Mouse (Mus musculus): ENCODE measurements around the gene Cntfr.
A peak's percentile ranks its signal among the peaks of the same experiment; 100 is the strongest.

Gene Cntfr

GRCm38 (mm10) chr4:41648157-41648556 is 48.7 kb downstream of the Cntfr start:
- DNase-seq (ENCODE audit: low spot score), result no peak

GRCm38 (mm10) chr4:41645488-41645887 is 51.4 kb downstream of the Cntfr start:
- DNase-seq (ENCODE audit: low spot score), result no peak

- DNase-seq (ENCODE audit: low spot score), result no peak
Observed at GRCm38 (mm10) chr4:41641199-41641822, 55.6 kb downstream of the Cntfr start.

GRCm38 (mm10) chr4:41639913-41640507 is 56.9 kb downstream of the Cntfr start, which contains the start of gene Enho:
Enho (minus strand) TSS chr4:41640324.
- DNase-seq (ENCODE audit: low spot score), result peak; percentile 96

- no peak for DNase-seq (ENCODE audit: low spot score)
Observed at GRCm38 (mm10) chr4:41639214-41639841, 57.6 kb downstream of the Cntfr start.

GRCm38 (mm10) chr4:41638828-41639213 is 58.1 kb downstream of the Cntfr start:
- no peak for DNase-seq (ENCODE audit: low spot score)

- DNase-seq (ENCODE audit: low spot score), result no peak
Observed at GRCm38 (mm10) chr4:41638186-41638731, 58.6 kb downstream of the Cntfr start.

GRCm38 (mm10) chr4:41636882-41637635 is 59.8 kb downstream of the Cntfr start:
- DNase-seq (ENCODE audit: low spot score), result no peak

- DNase-seq (ENCODE audit: low spot score), result no peak
Observed at GRCm38 (mm10) chr4:41636366-41636765, 60.5 kb downstream of the Cntfr start.

- DNase-seq (ENCODE audit: low spot score), result no peak
Observed at GRCm38 (mm10) chr4:41635906-41636305, 61.0 kb downstream of the Cntfr start.

GRCm38 (mm10) chr4:41635224-41635623 is 61.7 kb downstream of the Cntfr start:
- DNase-seq (ENCODE audit: low spot score), result no peak

- DNase-seq (ENCODE audit: low spot score), result no peak
Observed at GRCm38 (mm10) chr4:41634631-41635030, 62.3 kb downstream of the Cntfr start.

- DNase-seq (ENCODE audit: low spot score), result no peak
Observed at GRCm38 (mm10) chr4:41633001-41633400, 63.9 kb downstream of the Cntfr start.

- DNase-seq (ENCODE audit: low spot score), result no peak
Observed at GRCm38 (mm10) chr4:41631390-41631789, 65.5 kb downstream of the Cntfr start.

GRCm38 (mm10) chr4:41630196-41630595 is 66.7 kb downstream of the Cntfr start:
- no peak for DNase-seq (ENCODE audit: low spot score)

GRCm38 (mm10) chr4:41628202-41628927 is 68.5 kb downstream of the Cntfr start:
- DNase-seq (ENCODE audit: low spot score), result no peak

GRCm38 (mm10) chr4:41622071-41622470 is 74.8 kb downstream of the Cntfr start:
- DNase-seq (ENCODE audit: low spot score), result no peak

- no peak for DNase-seq (ENCODE audit: low spot score)
Observed at GRCm38 (mm10) chr4:41618916-41619746, 77.8 kb downstream of the Cntfr start.

GRCm38 (mm10) chr4:41615661-41616599 is 81.0 kb downstream of the Cntfr start:
- no peak for DNase-seq (ENCODE audit: low spot score)

- DNase-seq (ENCODE audit: low spot score), result peak; percentile 54
Observed at GRCm38 (mm10) chr4:41614156-41614555, 82.7 kb downstream of the Cntfr start.

Measured in ovary, postnatal 36 days (tissue).